Mouse (Mus musculus) C2C12 (cell line): ENCODE measurements at regions not wholly inside any gene's neighbourhood (a gene's known extent, or its start where the extent isn't known, plus 50 kb on each side); places are given as distances from the start of the nearest gene placed in this dataset.
A peak's percentile ranks its signal among the peaks of the same experiment; 100 is the strongest.

Experiments used
- H3K27me3 ChIP-seq: one replicate; pipeline ENCODE4 v1.6.1; 2011; ENCODE audit not compliant: control insufficient read depth, insufficient read depth, insufficient read length
- H3K36me3 ChIP-seq: one replicate; pipeline ENCODE4 v1.6.1; 2011; ENCODE audit not compliant: control insufficient read depth, insufficient read depth
- H3K4me3 ChIP-seq: one replicate; pipeline ENCODE4 v1.5.1; 2011; ENCODE audit warnings: mild to moderate bottlenecking, control low read depth; ENCODE audit not compliant: poor library complexity, insufficient read depth, severe bottlenecking
- H3K79me2 ChIP-seq: one replicate; pipeline ENCODE4 v1.6.1; 2011; ENCODE audit not compliant: control insufficient read depth, insufficient read depth
- H3K79me3 ChIP-seq: one replicate; pipeline ENCODE4 v1.6.1; 2011; ENCODE audit warnings: low read depth, control low read depth
- H3ac ChIP-seq: one replicate; pipeline ENCODE3; 2011; ENCODE audit warnings: low read depth; ENCODE audit not compliant: control insufficient read depth, insufficient read length
- CEBPB ChIP-seq: IDR thresholded peaks from one replicate; pipeline ENCODE4 v1.6.1; 2011; ENCODE audit warnings: low read depth, mild to moderate bottlenecking, control low read depth, moderate library complexity
- CTCF ChIP-seq: IDR thresholded peaks from one replicate; pipeline ENCODE4 v1.5.1; 2011; ENCODE audit not compliant: control insufficient read depth, insufficient read depth, insufficient read length
- FOSL1 ChIP-seq: IDR thresholded peaks from one replicate; pipeline ENCODE4 v1.8.0; 2011; ENCODE audit warnings: mild to moderate bottlenecking, low read length; ENCODE audit not compliant: poor library complexity, insufficient read depth, severe bottlenecking
- MAX ChIP-seq: IDR thresholded peaks from one replicate; pipeline ENCODE4 v1.6.1; 2011; ENCODE audit warnings: mild to moderate bottlenecking, control low read depth
- MYOD1 ChIP-seq: IDR thresholded peaks from one replicate; pipeline ENCODE4 v1.6.1; 2011; ENCODE audit warnings: low read depth; ENCODE audit not compliant: control insufficient read depth, insufficient read length
- MYOG ChIP-seq: IDR thresholded peaks from one replicate; pipeline ENCODE4 v1.6.1; 2011; ENCODE audit not compliant: control insufficient read depth, insufficient read length; ENCODE audit errors: extremely low read depth
- USF1 ChIP-seq: IDR thresholded peaks from one replicate; pipeline ENCODE4 v1.6.1; 2011; ENCODE audit warnings: low read depth, mild to moderate bottlenecking, control low read depth, moderate library complexity

DNA sequence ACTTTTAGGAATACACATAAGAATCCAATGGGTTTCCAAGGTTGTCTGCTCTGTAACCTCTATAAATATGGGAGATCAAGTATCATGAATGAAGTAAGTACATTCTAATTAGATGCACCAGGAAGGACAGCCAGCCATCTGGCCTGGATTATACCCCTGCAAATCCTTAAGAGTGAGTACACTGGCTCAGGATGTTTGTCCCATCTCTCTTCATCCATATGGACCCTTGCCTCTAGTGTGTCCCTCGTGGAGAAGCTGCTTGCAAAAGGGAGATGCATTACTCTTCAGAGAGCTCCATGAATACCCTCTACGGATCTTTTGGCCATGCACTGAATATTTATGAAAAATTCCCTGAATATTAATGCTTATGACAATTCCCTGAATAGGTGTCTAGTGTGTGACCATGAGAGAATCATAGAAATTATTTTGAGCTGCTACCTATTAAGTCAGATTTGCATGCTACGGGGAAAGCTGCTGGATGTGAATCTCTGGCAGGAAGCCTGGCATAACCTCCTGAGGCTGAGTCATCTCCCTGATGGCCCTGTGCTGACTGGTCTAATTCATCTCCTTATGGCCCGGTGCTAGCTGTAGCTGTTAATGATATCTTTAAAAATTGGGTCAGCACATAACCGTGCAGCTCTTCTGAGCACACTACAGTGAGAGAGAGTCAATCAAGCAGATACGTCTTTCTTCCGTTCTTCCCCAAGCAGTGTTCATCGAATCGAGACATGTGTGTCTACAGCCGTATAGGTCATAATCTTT is 80.0 kb upstream of the Ccdc190 start:
- Histone ChIP-seq H3K36me3 (no peaks in the 10 kb centered on the region), H3ac (no peak overlapping the region), H3K4me3 (no peak overlapping the region), H3K79me3 (no peaks in the 10 kb centered on the region), H3K79me2 (no peaks in the 10 kb centered on the region), H3K27me3 (no peaks in the 10 kb centered on the region)
- TF ChIP-seq MYOG: no peak
- TF ChIP-seq USF1: no peak
- no peak for TF ChIP-seq CEBPB
- no peak for TF ChIP-seq MAX
- TF ChIP-seq FOSL1: no peak
- no peak for TF ChIP-seq CTCF
- TF ChIP-seq MYOD1: no peak

DNA sequence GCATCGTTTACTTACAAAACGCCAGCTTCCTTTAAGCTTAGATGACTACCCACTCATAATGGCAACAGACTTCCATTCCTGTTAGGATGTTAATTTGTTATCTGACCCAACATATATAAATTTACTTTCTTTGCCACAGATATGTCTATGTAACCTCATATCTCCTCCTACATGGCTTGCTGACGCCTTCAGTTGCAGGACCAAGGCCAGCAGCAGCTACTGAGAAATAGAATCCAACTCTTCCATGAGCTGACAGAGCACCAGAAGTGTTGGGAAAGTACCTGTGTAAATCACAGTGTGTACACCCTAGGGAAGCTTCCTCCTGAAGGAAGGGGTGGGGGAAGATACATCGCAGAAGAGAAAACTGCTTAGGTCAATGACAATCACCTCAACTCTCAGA is 86.0 kb upstream of the Ccdc190 start:
- Histone ChIP-seq H3ac (no peak overlapping the region), H3K36me3 (no peaks in the 10 kb centered on the region), H3K79me3 (no peaks in the 10 kb centered on the region), H3K27me3 (no peaks in the 10 kb centered on the region), H3K4me3 (no peak overlapping the region), H3K79me2 (no peaks in the 10 kb centered on the region)
- no peak for TF ChIP-seq USF1
- no peak for TF ChIP-seq FOSL1
- no peak for TF ChIP-seq CTCF
- no peak for TF ChIP-seq MYOG
- no peak for TF ChIP-seq MAX
- no peak for TF ChIP-seq MYOD1
- TF ChIP-seq CEBPB: no peak

DNA sequence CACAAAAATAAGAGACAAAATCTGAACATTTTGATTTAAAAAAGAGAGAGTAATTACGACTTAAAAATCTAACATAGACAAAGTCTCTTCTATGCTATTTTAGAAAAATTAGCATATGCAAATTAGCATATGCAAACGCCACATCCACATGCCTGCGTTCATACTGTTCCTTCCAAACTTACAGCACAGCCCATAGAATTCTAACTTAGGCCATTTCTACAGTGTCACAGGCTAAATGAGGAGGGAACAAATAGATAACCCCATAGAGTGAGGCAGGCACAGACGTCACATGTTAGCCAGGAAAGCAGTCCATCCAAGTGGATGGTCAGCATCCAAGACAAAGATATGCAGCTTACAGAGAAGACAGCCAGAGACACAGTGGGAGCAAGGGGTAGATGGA is 87.5 kb upstream of the Ccdc190 start:
- no peak overlapping the region for H3K4me3 ChIP-seq
- no peaks in the 10 kb centered on the region for H3K79me2 ChIP-seq
- TF ChIP-seq MYOG (no peak), CTCF (no peak), USF1 (no peak), FOSL1 (no peak)
- no peaks in the 10 kb centered on the region for H3K27me3 ChIP-seq
- H3ac ChIP-seq: no peak overlapping the region
- no peaks in the 10 kb centered on the region for H3K79me3 ChIP-seq
- no peaks in the 10 kb centered on the region for H3K36me3 ChIP-seq

DNA sequence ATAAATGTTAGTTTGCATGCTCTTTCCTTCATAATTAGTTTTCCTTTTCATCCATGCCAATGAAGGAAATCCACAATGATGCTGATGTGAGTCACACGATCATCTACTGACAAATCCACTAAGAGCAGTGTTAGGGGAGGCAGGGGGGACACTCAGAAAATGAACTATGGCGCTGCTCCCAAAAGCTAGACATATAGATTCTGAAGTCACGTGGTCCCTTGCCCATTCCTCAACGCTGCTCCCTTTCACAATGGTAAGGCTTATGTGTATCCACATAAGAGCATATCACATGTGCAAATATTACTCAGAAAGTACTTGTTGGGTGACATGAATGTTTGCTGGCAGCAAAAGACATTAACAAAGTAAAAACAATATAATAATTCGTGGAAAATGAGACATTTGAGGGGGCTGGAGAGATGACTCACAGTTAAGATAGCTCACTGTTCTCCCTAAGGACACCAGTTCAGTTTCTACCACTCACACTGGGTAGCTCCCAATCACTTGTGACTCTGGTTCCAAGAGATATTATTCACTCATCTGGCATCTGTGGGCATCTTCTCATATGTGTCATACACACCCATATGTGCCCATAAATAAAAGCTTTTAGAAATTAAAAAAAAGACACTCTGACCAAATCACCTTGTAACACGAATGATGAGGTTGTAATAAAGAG is 88.3 kb upstream of the Ccdc190 start:
- Histone ChIP-seq H3K79me3 (no peaks in the 10 kb centered on the region), H3K36me3 (no peaks in the 10 kb centered on the region), H3K4me3 (no peak overlapping the region), H3ac (no peak overlapping the region), H3K27me3 (no peaks in the 10 kb centered on the region), H3K79me2 (no peaks in the 10 kb centered on the region)
- peak; percentile 94 for TF ChIP-seq USF1
- TF ChIP-seq FOSL1: peak; percentile 50
- no peak for TF ChIP-seq CTCF
- no peak for TF ChIP-seq MYOG
- no peak for TF ChIP-seq MYOD1
- TF ChIP-seq MAX: no peak
- no peak for TF ChIP-seq CEBPB

DNA sequence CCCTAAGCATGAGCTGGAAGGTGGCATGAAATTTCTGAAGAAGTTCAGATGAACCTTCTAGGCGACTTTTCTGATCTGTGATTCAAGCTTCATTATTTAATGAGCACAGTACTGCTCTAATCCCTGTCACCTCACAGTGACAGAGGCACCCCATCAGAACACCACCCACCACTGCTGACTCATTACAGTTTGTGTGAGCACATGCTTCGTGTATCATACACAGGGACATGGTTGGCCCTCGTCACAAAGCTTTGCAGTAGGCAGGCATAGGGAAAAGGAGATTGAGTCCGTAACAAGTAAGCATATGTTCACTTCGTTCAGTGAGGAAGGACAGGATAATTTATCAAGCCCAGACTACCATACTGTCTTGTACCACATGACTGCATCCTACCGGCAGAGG is 85.9 kb upstream of the Rgs4 start:
- no peaks in the 10 kb centered on the region for H3K27me3 ChIP-seq
- no peaks in the 10 kb centered on the region for H3K79me2 ChIP-seq
- H3K4me3 ChIP-seq: no peak overlapping the region
- no peaks in the 10 kb centered on the region for H3K79me3 ChIP-seq
- H3ac ChIP-seq: no peak overlapping the region
- TF ChIP-seq CEBPB: no peak
- no peak for TF ChIP-seq MYOD1
- no peak for TF ChIP-seq FOSL1
- TF ChIP-seq USF1: no peak
- TF ChIP-seq MAX: no peak
- no peak for TF ChIP-seq CTCF
- no peak for TF ChIP-seq MYOG
- H3K36me3 ChIP-seq: no peaks in the 10 kb centered on the region
